9 mouse cellular contexts compared by ENCODE assay signal in the genomic region with DNA sequence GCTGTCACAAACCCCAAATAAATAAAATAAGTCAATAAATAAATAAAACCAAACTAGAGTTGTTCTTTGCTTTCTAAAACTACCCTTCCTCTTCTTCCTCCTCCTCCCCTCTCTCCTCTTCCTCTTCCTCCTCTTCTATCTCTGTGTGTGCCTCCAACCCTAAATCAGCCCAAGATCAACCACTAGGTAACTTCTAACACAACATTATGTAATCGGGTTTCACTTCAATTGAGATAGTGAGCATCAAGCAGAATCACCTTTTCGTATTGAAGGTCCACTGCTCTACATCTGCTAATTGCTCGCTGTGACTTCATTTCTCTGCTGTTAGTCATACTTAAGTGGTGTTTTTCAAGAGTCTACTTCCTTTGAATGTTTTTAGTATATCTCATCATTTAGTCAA. TPM values are rescaled to one million over a fixed set of nuclear protein-coding genes. Genes with fewer than 3 reads are reported as not detected.
DNase-seq lines count a peak whose midpoint lies in the region; ATAC-seq and TF ChIP-seq lines count a peak whose summit lies in the region.
"Had no signal": no experiment of that assay in that cellular context is flagged by ENCODE, and none has a peak within 500 bp of the region (broad histone marks: within the 10 kb centered on the region; RNA-seq: fewer than 3 reads in every experiment).

No protein-coding gene starts in this region.

- 0 out of 2 replicates have a peak overlapping the region, but pooled peaks have one; percentile 99 for H3K9ac ChIP-seq in forebrain, postnatal 0 days
- no peak overlapping the region for H3K9ac ChIP-seq in forebrain, embryonic 11.5 days (ENCODE audit: low read length)
- no peak overlapping the region for H3K9ac ChIP-seq in limb, embryonic 14.5 days (ENCODE audit: low read depth, low read length, severe bottlenecking)
- no peak overlapping the region for H3K9ac ChIP-seq in limb, embryonic 15.5 days
- no peak overlapping the region for H3K9ac ChIP-seq in neural tube, embryonic 15.5 days (replicated peaks)

- H3K4me2 ChIP-seq in forebrain, postnatal 0 days (ENCODE audit: low read depth), result no peak overlapping the region; the same call in 1 of the 2 replicates
- no peak overlapping the region; the same call in 1 of the 2 replicates for H3K4me2 ChIP-seq in forebrain, embryonic 11.5 days (ENCODE audit: low read depth, low read length, severe bottlenecking)
- H3K4me2 ChIP-seq in limb, embryonic 14.5 days (replicated peaks; ENCODE audit: low read depth, low read length, severe bottlenecking), result peak overlapping the region; percentile 73
- H3K4me2 ChIP-seq in limb, embryonic 15.5 days, result no peak overlapping the region; the same call in 1 of the 2 replicates
- H3K4me2 ChIP-seq in neural tube, embryonic 15.5 days, result peak overlapping the region; percentile 58; the same call in 1 of the 2 replicates

- no peaks in the 10 kb centered on the region for H3K9me3 ChIP-seq in forebrain, postnatal 0 days (ENCODE audit: low read length)
- no peaks in the 10 kb centered on the region for H3K9me3 ChIP-seq in forebrain, embryonic 11.5 days (ENCODE audit: control insufficient read depth, low read length)
- H3K9me3 ChIP-seq in limb, embryonic 14.5 days (ENCODE audit: control insufficient read depth, low read length), result no peaks in the 10 kb centered on the region
- H3K9me3 ChIP-seq in limb, embryonic 10.5 days (replicated peaks), result no peaks in the 10 kb centered on the region; the same call in 1 of the 2 replicates
- no peaks in the 10 kb centered on the region for H3K9me3 ChIP-seq in limb, embryonic 15.5 days
- no peaks in the 10 kb centered on the region for H3K9me3 ChIP-seq in neural tube, embryonic 15.5 days (replicated peaks)

- no peak for TF ChIP-seq POLR2A in limb, embryonic 14.5 days (IDR thresholded peaks at IDR 0.05; ENCODE audit: borderline replicate concordance, extremely low read depth, insufficient read depth, insufficient read length)

- H3K27ac ChIP-seq in forebrain, postnatal 0 days (ENCODE audit: low read depth, low read length), result peak overlapping the region; percentile 98; the same call in 1 of the 2 replicates
- H3K27ac ChIP-seq in forebrain, embryonic 11.5 days (ENCODE audit: low read depth, low read length), result no peak overlapping the region; the same call in 1 of the 2 replicates
- H3K27ac ChIP-seq in limb, embryonic 14.5 days (replicated peaks; ENCODE audit: low read depth, low read length), result peak overlapping the region; percentile 99; the same call in 1 of the 2 replicates
- no peak overlapping the region for H3K27ac ChIP-seq in limb, embryonic 10.5 days
- 0 out of 2 replicates have a peak overlapping the region, but pooled peaks have one; percentile 98 for H3K27ac ChIP-seq in limb, embryonic 15.5 days
- peak overlapping the region; percentile 98 for H3K27ac ChIP-seq in neural tube, embryonic 15.5 days (replicated peaks)

- no peak for TF ChIP-seq CTCF in forebrain, postnatal 0 days (IDR thresholded peaks at IDR 0.05; ENCODE audit: low read depth)

- no peak for ATAC-seq in forebrain, postnatal 0 days
- no peak for ATAC-seq in forebrain, embryonic 11.5 days (replicated peaks; ENCODE audit: low FRiP score)
- no peak for ATAC-seq in limb, embryonic 14.5 days (ENCODE audit: low FRiP score, low read depth)
- no peak for ATAC-seq in limb, embryonic 15.5 days (ENCODE audit: insufficient number of reproducible peaks, low FRiP score, low TSS enrichment, low read depth)
- ATAC-seq in neural tube, embryonic 15.5 days (ENCODE audit: low FRiP score), result no peak
- no peak for ATAC-seq in megakaryocyte, adult 5-6 weeks (ENCODE audit: poor library complexity, severe bottlenecking)

- H3K27me3 ChIP-seq in forebrain, postnatal 0 days (ENCODE audit: insufficient read depth, low read length), result no peaks in the 10 kb centered on the region
- no peaks in the 10 kb centered on the region for H3K27me3 ChIP-seq in forebrain, embryonic 11.5 days (ENCODE audit: control insufficient read depth, insufficient read depth, low read length)
- H3K27me3 ChIP-seq in limb, embryonic 14.5 days (ENCODE audit: control insufficient read depth, insufficient read depth, low read length), result no peaks in the 10 kb centered on the region
- H3K27me3 ChIP-seq in limb, embryonic 10.5 days (ENCODE audit: low read depth, poor library complexity, severe bottlenecking), result no peaks in the 10 kb centered on the region
- no peaks in the 10 kb centered on the region for H3K27me3 ChIP-seq in limb, embryonic 15.5 days
- no peaks in the 10 kb centered on the region for H3K27me3 ChIP-seq in neural tube, embryonic 15.5 days (replicated peaks)
- H3K27me3 ChIP-seq: CH12.LX had no signal

- peaks cover 23% of the 10 kb centered on the region; the same call in 1 of the 2 replicates for H3K4me1 ChIP-seq in forebrain, postnatal 0 days (ENCODE audit: insufficient read depth)
- no peaks in the 10 kb centered on the region for H3K4me1 ChIP-seq in forebrain, embryonic 11.5 days (replicated peaks; ENCODE audit: control insufficient read depth, insufficient read depth, low read length)
- H3K4me1 ChIP-seq in limb, embryonic 14.5 days (ENCODE audit: control insufficient read depth, insufficient read depth, low read length), result peaks cover 28% of the 10 kb centered on the region
- peaks cover 24% of the 10 kb centered on the region for H3K4me1 ChIP-seq in limb, embryonic 10.5 days
- peaks cover 32% of the 10 kb centered on the region for H3K4me1 ChIP-seq in limb, embryonic 15.5 days
- peaks cover 29% of the 10 kb centered on the region for H3K4me1 ChIP-seq in neural tube, embryonic 15.5 days

- H3K4me3 ChIP-seq in forebrain, postnatal 0 days (ENCODE audit: low read depth, low read length), result no peak overlapping the region
- no peak overlapping the region for H3K4me3 ChIP-seq in forebrain, embryonic 11.5 days (ENCODE audit: low read depth, low read length)
- H3K4me3 ChIP-seq in limb, embryonic 14.5 days (replicated peaks; ENCODE audit: low read length), result peak overlapping the region; percentile 78; the same call in 1 of the 2 replicates
- no peak overlapping the region for H3K4me3 ChIP-seq in limb, embryonic 10.5 days
- H3K4me3 ChIP-seq in limb, embryonic 15.5 days, result no peak overlapping the region
- peak overlapping the region; percentile 82; the same call in 1 of the 2 replicates for H3K4me3 ChIP-seq in neural tube, embryonic 15.5 days (replicated peaks)

- WGBS in forebrain, postnatal 0 days, result 93% methylated on average over 3 of the region's 3 CpGs
- WGBS in forebrain, embryonic 11.5 days, result 94% methylated on average over 3 of the region's 3 CpGs
- 95% methylated on average over 3 of the region's 3 CpGs for WGBS in limb, embryonic 14.5 days
- 96% methylated on average over 3 of the region's 3 CpGs for WGBS in limb, embryonic 10.5 days
- WGBS in limb, embryonic 15.5 days, result 89% methylated on average over 3 of the region's 3 CpGs
- 99% methylated on average over 3 of the region's 3 CpGs for WGBS in neural tube, embryonic 15.5 days

- DNase-seq in forebrain, postnatal 0 days, result no peak
- DNase-seq in forebrain, embryonic 11.5 days (ENCODE audit: low spot score), result no peak
- DNase-seq in limb, embryonic 14.5 days (ENCODE audit: low spot score), result no peak
- DNase-seq in limb, embryonic 10.5 days (ENCODE audit: low spot score), result no peak
- DNase-seq in cerebellum, adult 11 months, result no peak

- no peaks in the 10 kb centered on the region for H3K36me3 ChIP-seq in forebrain, postnatal 0 days (ENCODE audit: insufficient read depth)
- H3K36me3 ChIP-seq in forebrain, embryonic 11.5 days (ENCODE audit: control insufficient read depth, insufficient read depth, low read length), result no peaks in the 10 kb centered on the region
- H3K36me3 ChIP-seq in limb, embryonic 14.5 days (ENCODE audit: control insufficient read depth, insufficient read depth, low read length), result no peaks in the 10 kb centered on the region
- no peaks in the 10 kb centered on the region for H3K36me3 ChIP-seq in limb, embryonic 10.5 days
- H3K36me3 ChIP-seq in limb, embryonic 15.5 days, result no peaks in the 10 kb centered on the region
- no peaks in the 10 kb centered on the region for H3K36me3 ChIP-seq in neural tube, embryonic 15.5 days

RNA-seq across cellular contexts. Expression of gene Gpcpd1, which starts 8.8 kb away (rescaled TPM):
- total RNA-seq in forebrain, postnatal 0 days (2014; rRNA removed), result 79.6 and 97.7 TPM in 2 replicates
- 71.5 and 80.1 TPM in 2 replicates for polyA plus RNA-seq in forebrain, postnatal 0 days (2015; fragmentation: Nextera tagmentation; extraction: Ambion mirVana)
- polyA plus RNA-seq in forebrain, embryonic 11.5 days (2014; fragmentation: Nextera tagmentation; extraction: Ambion mirVana), result 41.9 and 49.4 TPM in 2 replicates
- polyA plus RNA-seq in limb, embryonic 14.5 days (2012; rRNA removed), result 32.5 and 34.6 TPM in 2 replicates
- 41.7 and 43.4 TPM in 2 replicates for polyA plus RNA-seq in limb, embryonic 14.5 days (2014; fragmentation: Nextera tagmentation; extraction: Ambion mirVana)
- 21.9 and 29.4 TPM in 2 replicates for polyA plus RNA-seq in limb, embryonic 10.5 days (2016; fragmentation: Nextera tagmentation; extraction: Ambion mirVana)
- polyA plus RNA-seq in limb, embryonic 15.5 days (2015; fragmentation: Nextera tagmentation; extraction: Ambion mirVana), result 44.3 and 48.7 TPM in 2 replicates
- 77.1 and 79.6 TPM in 2 replicates for polyA plus RNA-seq in neural tube, embryonic 15.5 days (2015; fragmentation: Nextera tagmentation; extraction: Ambion mirVana)
- total RNA-seq in megakaryocyte, adult 5-6 weeks (2015), result 55.9 and 57.3 TPM in 2 replicates
- total RNA-seq in megakaryocyte, adult 5-6 weeks (2017), result 49.6 and 52.2 TPM in 2 replicates

Comparison
In these comparisons a context has a peak if more than half of its experiments do, and no peak if none do; other contexts are left out.
1. H3K27ac ChIP-seq: peak in forebrain, postnatal 0 days (single experiment), limb, embryonic 14.5 days (single experiment), limb, embryonic 15.5 days (single experiment) and neural tube, embryonic 15.5 days (single experiment); none in forebrain, embryonic 11.5 days (single experiment) and limb, embryonic 10.5 days (single experiment).
2. H3K4me2 ChIP-seq: peak in limb, embryonic 14.5 days (single experiment) and neural tube, embryonic 15.5 days (single experiment); none in forebrain, postnatal 0 days (single experiment), forebrain, embryonic 11.5 days (single experiment) and limb, embryonic 15.5 days (single experiment).
3. H3K4me3 ChIP-seq: peak in limb, embryonic 14.5 days (single experiment) and neural tube, embryonic 15.5 days (single experiment); none in forebrain, postnatal 0 days (single experiment), forebrain, embryonic 11.5 days (single experiment), limb, embryonic 10.5 days (single experiment) and limb, embryonic 15.5 days (single experiment).